Mouse (Mus musculus) heart, postnatal 4 days (tissue): Measurements from ENCODE around the gene Gm15517. TPM values are rescaled to one million over a fixed set of nuclear protein-coding genes. Genes with fewer than 3 reads are reported as not detected.
"Not testable (repeated sequence)": the region's sequence is repeated elsewhere in the genome, so short reads cannot be mapped to it uniquely, and the experiment has no call there.

Experiments used
- DNase-seq: peaks from one replicate; pipeline ENCODE4 v3.0.0; 2021
- total RNA-seq, 2 experiments: library from RNA; stranded (reverse); gene quantifications; 2 replicates each; pipeline ENCODE4 v1.2.3; 2021

The Gm15517 gene
- total RNA-seq: not detected

DNA sequence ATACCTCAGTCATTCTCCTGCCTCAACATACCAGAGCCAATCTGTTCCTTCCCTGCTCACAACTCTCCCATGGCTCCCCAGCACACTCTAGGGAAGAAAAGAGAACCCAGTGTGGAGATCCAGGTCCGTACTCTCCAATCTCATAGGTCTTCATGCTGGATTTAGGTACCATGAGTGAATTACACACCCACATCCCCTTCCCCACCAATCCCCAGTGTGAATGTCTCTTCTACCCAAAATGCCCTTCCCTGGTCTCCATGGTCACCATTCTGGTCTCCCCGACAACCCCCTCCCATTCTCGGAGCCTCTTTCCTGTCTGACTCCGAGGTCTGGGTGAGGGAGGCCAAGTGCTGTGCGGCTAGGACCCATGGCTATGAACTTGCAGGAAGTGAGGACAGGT, at the start of gene Gm15517:
Gene Gm15517 (plus strand): TSS at position 301 of the 400 bp plus-strand sequence.
- no peak for DNase-seq

DNA sequence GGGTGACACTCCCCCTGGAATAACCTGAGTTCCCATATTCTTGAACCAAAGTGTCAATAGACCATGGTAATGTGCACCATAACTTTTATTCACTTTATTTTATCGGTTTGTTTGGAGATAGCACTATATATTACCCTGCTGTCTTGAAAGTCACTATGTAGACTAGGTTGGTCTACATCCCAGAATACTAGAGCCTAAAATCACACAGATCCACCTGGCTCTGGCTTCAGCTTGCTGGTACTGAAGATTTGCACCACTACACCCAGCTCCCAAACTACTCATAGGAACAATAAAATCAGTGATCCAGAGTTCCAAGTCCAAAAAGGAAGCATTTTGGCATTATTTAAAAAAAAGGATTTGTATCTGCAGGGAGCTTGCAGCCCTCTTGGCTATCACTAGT, 45.6 kb upstream of the Gm15517 start, which contains the start of gene Klk1b5:
Gene Klk1b5 (plus strand): TSS at position 301 of the 400 bp plus-strand sequence.
- DNase-seq: no peak

DNA sequence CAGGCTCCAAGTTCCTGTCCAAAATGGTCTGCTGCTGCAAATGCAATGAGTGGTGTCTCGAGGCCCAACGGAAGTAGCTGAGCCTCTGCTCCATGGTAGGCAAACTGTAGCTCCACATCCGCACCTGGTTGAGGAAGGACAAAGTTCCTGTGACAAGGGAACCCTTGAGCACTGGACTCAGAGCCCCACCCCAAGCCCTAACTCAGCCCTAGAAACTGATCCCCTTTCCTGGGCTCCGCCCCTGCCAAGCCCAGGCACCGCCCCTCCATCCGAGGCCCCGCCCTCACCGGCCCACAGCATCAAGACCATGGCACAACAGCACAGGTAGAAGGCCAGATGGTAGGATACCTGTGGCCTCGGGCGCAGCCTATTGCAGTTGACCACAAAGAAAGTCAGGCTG, 39.6 kb upstream of the Gm15517 start:
- not testable (repeated sequence) for DNase-seq

DNA sequence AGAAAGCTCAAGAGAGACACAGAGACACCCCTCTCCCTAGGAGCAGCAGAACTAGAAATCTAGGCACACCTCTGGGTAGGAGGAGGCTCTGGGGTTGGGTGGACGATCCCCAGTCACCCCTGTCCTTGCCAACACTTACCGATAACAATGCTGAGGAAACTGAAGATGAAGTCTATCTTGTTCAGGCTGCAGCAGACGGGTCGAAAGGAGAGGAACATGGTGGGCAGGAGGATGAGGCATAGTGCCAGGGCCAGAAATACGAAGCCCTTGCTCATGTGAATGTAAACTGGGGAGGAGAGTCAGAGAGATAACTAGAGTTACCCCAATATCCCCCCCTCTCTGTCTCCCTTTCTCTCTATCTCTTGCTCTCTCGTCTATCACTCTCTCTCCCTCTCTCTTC, 38.9 kb upstream of the Gm15517 start:
- DNase-seq: not testable (repeated sequence)

DNA sequence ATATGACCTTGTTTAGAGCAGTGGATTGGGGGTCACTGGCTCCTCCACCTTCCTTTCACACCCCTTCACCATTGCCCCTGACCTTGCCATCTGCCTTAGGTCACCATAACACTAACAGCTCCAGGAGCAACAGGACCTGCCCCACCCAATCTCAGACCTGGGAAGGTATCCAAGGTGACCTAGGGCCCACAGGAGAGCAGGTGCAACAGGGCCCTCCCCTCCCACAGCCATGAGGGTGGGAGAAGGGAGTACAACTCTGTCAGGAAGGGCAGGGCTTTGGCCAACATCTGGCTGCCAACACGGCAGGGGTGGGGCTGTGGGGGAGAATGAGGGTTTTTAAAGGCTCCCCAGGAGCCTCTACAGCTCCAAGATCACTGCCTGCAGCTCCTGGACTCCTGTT, 36.2 kb upstream of the Gm15517 start, which contains the start of gene Klk1:
Gene Klk1 (plus strand): TSS at position 285 of the 400 bp plus-strand sequence.
- DNase-seq: no peak

DNA sequence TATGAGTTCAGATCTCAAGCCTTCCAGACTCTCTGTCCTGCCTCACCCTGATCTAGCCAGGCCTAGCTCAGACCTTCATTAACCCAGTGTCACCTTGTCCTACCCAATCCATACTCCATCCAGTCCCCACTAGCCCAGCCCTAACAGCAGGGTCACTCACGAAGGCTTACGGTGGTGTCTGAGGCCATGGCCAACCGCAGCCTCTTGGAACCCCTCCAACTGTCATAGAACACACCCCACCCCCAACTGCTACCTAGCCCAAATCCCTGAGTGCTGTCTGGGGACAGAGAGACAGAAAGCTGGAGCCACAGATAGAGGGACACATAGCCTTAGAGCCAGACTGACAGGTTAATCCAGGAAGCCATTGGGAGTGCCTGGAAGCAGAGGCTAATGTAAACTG, 25.3 kb upstream of the Gm15517 start, which contains the start of gene Gm36864:
Gene Gm36864 (plus strand): TSS at position 269 of the 400 bp plus-strand sequence.
- DNase-seq: no peak

DNA sequence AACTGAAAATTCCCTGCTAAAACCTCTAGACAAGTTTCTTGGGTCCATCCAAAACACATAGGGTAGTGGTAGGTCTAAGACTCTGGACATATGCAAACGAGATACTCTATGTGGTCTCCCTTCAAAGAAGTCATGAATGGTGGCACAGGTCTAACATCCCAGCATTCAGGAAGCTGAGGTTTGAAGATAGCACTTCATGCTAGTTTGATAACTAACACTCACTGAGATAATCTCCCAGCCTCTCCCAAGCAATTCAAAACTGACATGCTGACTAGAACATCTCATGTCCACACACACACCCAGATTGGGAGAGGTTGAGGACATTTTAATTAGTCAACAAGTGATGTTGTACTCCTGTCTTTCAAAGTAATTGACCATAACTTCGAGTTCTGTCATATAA, 21.3 kb upstream of the Gm15517 start:
- no peak for DNase-seq

DNA sequence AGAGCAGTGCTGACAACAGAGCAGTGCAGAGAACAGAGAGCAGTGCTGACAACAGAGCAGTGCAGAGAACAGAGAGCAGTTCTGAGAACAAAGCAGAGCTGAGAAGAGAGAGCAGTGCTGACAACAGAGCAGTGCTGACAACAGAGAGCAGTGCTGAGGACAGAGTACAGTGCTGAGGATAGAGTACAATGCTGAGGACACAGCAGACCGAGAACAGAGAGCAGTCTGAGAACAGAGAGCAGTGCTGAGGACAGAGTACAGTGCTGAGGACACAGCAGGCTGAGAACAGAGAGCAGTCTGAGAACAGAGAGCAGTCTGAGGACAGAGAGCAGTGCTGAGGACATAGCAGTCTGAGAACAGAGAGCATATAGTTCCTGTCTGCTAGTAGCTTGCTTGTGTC, 20.5 kb upstream of the Gm15517 start:
- no peak for DNase-seq

DNA sequence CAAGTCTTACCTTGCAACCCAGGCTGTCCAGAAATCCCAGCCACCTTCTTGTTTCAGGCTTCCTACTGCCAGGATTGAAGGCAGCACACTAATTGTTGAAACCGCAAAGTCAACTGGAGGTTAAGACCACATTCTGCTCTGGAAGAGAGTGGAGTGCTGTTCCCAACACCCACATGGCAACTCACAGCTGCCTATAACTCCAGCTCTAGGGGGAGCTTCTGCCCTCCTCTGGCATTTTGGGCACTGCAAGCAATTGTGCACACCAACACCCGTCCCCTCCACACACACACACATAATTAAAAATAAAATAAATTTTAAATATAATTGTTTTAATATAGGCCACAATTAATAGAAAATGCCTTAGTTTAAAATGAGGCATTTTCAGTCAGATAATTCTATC, 20.1 kb upstream of the Gm15517 start:
- DNase-seq: no peak

DNA sequence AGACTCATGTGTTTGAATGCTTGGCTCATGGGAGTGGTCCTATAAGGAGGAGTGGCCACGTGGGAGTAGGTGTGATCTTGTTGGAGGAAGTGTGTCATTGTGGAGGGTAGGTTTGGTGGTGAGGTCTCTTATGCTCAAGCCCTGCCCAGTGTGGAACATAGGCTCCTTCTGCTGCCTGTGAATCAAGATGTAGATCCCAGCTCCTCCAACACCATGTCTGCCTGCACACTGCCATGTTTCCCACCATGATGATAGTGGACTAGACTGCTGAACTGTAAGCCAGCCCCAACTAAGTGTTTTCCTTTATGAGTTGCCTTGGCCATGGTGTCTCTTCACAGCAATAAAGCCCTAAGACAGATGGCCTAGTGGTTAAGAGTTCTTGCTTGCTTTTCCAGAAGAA, 17.2 kb upstream of the Gm15517 start:
- DNase-seq: no peak

DNA sequence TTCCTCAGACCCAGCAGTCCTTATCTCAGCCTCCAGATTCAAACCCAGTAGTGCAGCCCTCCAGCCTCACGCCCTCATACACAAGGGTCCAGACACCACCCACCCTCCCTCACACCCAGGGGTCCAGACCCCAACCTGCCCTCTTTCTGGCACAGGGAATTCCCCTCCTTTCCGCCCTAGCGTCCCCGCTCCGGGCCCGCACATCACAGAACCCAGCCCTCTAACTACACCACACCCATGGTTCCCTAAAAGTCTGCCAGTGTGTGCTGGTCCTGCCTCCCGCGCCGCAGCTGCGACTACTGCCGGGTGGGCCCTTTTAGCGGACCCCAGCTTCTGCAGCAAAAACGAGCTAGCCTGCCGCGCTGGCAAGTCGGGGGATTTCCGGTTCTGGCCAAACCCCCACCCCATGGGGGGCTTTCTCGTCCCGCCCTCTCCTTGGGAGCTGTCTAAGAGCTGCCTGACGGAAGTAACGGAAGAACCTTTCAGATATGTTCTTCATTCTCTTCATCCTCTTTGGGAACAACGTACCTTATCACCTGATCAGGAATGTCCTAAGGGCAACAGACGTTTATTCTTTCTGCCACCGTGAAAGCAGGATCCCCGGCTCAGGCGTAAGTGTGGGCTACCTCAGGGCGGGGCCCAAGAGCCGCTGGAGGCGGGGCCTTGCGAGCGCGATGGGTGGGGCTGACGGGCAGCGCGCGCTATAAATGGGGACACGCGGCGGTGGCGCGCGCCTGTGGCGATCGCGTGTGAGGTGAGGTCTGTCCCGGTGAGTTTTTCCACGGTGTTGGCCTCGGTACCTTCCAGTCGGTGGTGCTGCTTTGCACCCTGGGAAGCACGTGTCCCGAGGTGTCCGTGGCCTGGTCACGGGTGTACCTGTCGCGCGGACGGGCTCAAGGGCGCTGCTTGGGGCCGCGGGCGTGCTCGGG, 14.9 kb upstream of the Gm15517 start, which contains the start of the genes 1700028J19Rik and 2410002F23Rik:
Gene 1700028J19Rik (minus strand): TSS at position 641 of the 929 bp plus-strand sequence.
Gene 2410002F23Rik (plus strand): TSS at position 668 of the 929 bp plus-strand sequence.
- DNase-seq: peak; percentile 94

DNA sequence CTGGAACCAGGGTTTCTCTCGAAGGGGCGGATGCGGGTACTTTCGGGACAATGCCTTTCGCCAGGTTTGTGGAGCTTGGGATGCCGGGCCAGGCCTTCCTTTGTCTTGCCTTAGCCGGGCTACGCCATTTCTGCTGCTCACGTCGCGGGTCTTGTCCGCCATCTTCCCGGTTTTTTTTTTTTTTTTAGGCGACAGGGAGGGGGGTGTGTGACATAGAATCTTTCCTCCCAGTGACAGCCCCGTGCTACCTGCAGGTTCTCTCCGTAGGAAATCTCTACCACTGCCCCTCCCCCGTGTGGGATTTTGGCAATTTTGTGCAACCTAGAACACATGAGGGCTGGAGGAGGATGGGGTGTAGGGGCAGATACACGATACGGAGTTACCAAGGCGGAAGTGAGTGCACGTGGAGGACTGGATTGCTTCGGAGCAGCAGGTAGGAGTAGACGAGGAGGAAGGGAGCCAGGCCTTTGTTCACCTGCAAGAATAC, 14.2 kb upstream of the Gm15517 start:
- DNase-seq: no peak

DNA sequence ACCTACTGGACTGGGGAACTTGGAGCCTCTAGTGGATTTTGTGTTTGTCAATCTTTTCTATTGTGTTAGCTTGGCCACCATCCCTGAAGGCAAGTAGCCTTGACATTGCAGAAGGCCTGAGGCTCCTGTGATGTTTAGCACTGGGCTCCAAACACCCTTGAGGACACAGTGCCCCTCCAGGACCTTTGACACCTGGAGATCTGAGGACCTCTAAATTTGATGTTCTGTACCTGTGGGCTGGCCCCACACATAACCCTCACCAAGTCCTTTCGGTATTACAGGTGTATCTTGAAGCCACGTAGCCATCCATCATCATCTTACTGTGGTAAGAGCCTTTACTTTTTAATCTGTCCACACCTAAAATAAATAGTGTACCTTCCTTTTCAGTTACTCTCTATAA, 13.3 kb upstream of the Gm15517 start:
- DNase-seq: no peak

DNA sequence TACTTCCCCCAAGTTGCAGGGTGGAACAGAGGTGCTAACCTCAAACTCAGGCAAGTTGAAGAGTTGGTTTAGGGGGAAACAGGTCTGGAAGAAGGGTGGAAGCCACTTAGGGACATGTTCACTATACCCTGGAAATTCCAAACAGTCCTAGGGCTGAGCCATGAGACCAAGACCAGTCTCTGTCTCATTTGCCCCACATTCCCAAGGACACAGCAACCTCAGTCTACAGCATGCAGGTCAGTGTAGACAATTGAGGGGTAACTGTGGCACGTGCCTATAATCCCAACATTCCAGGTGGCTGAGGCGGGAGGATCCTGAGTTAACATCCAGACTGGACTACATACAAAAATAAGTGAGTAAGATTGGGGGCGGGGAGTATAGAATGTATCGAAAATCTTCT, 12.0 kb upstream of the Gm15517 start:
- no peak for DNase-seq

DNA sequence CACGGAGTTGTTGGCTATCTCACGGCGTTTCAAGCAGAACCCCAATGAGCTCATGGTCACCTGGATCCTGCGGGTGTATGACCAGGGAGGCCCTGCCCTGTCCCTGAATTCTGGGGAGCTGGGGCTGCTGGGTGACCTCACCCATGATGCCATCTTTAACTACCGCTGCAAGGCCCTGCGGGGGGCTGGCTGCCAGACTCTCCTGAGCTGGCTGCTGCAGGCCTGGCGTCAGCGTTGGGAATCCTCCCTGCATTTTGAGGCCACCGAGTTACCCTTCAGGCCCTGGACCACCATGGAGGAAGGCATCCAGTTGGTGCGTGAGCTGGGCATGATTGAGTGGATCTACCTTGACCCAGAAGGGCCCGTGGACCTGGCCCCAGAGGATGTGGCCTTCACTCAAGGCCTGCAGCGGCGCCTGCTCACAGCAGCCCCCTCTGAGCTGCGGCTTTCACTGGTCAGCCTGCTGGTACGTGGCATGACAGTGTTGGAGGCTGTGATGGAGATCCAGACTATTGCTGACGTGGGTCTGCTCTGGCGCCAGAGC, 10.4 kb upstream of the Gm15517 start:
- not testable (repeated sequence) for DNase-seq

DNA sequence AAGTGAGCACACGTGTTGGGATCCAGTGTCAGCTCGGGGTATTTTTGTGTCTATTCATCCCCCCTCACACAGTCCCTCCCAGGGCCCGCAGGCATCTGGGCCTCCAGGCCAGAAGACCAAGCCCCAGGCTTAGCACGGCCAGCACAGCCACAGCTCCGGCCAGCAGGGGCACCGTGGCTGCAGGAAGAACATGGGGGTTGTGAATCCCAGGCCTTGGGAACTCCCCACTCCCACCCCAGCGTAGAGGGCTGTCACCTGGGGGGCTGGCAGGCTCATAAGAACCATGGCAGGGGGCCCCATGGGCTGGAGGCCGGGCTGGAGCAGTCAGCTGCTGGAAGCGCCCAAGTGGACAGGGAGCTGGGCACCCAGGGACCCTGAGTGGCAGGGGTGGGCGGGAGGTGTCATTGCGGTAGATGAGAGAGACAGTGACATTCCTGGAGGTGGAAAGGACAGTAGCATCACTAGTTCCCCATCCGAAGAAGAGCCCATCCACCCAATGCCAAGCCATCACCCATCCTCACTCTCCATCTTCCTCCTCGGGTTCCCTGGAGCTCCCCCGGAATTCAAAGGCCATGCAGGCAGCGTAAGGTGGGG, 8.1 kb upstream of the Gm15517 start:
- no peak for DNase-seq

DNA sequence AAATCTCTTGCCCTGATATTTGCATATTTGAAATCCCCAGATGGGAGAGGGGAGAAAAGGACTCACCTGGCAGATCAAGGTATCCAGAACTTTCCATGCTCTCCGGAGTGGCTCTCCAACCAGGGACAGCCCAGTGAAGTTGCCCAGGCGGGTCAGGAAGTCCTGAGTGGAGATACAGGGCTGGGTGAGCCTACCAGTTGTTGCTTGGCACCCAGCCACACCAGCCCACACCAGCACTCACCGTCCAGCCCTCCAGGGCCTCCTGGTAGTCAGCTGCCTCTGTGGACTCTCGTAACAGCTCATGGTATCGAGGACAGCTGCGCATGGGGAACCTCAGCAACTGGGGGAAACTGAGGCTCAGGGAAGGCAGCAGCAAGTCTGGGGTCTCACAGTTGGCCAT, 6.3 kb upstream of the Gm15517 start:
- peak; percentile 27 for DNase-seq

DNA sequence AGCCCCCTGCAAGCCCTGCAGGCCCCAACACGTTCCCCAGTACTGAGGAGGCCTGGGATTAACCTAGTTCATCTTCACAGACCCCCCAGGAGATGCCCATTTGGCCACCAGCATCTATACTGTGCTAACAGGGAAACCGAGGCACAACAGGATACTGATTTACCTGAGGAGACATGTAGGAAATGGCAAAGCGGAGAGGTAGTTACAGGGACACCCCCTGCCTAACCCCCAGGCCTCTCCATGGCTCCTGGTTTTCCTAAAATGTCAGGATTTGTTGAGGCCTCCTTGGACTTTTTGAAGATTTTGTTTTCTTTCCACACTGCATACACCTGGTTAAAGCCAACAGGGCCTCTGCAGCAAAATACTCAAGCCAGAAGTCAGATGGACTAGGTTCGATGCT, 4.0 kb upstream of the Gm15517 start, which contains the start of gene Acp4:
Gene Acp4 (minus strand): TSS at position 101 of the 400 bp plus-strand sequence.
- no peak for DNase-seq

DNA sequence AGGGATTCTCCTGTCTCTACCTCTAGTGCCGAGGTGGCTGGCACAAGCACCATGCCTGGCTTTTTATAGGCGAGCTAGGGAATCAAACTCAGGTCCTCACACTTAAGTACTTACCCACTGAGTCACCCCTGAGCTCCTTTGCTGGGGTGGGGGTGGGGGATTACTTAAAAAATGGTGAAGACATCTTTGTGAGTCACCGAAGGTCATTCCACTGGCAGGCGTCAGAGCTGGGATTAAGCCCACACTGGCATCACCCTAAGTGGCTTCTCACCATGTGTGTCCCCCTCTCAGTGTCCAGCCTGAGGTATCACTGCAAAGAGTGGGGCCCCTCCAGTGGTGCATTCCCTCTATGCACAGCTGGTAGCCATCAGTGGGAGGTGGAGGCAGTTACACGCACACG, 837 bp upstream of the Gm15517 start:
- DNase-seq: no peak

DNA sequence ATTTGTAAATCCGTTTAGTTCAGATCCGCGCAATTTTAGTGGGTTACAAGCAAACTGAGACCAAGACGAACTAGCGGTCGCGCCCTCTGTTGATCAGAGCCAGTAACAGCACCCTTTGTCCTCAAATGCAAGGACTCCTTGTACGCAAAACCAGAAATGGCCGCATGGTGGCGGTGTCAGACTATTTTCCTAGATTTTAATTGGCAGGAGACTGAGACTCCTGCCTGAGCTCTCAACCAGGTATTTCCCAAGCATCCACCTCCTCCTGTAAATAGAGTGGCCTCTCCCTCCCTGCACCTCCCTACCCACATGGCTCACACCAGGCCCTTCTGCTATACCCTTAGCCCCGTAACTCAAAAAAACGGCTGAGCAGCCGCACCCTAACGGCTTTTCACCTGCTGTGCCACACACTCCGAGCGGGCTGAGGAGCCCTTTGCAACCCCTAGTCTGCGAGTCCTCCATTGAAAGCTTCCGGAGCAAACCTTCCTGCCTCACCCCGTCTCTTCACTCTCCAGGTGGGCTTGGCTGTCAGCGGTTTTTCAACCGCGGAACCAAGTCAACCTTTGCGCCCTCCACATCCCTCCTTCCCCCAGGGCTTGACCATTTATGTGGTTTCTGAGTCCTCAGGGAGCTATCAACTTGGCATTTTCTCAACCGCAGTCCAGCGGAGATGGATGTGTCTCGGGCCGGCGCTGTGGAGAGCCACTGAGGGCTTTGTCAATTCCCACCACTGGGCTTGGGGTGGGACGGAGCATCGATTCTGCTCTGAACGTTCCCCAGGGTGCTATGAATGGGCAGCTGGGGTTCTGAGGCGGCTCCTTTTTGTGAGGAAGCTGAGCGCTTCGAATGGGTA, 1.8 kb downstream of the Gm15517 start:
- peak; percentile 96 for DNase-seq

DNA sequence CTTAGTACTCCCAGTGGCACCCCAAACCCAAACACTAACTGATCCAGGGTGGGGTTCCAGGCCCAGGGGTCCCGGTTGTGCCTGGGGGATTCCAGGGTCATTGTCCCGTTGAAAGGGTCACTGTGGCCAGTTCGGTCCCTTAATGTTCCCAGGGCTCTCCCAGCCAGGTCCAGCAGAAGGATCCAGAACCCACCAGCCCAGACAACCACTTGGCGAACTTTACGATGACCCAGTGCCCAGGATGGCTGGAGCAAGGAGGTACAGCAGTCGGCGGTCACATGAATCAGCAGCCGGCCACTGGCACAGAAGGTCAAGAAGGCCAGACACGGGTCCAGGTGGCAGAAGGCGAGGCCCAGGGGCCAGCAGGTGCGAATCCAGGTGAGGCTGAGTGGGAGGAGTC, 6.9 kb downstream of the Gm15517 start:
- DNase-seq: no peak

DNA sequence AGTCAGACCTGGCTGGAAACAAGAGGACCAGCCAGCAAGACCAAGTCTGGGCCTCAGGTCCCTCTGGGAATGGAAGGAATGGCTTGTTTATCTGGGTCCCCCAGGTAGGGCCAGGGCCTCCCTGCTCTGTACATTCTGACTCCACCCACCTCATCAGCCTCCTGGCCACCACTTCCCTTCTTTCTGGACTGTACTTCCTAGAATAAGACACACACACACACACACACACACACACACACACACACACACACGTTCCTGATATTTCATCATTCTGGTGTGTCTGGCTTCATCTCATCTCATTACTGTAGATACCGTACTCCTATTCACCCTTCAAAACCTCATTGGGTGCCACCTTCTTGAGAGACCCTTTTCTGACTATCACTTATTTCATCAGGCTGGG, 8.2 kb downstream of the Gm15517 start:
- no peak for DNase-seq
